Mouse (Mus musculus) testis, adult 2 months (tissue): Measurements from ENCODE around the gene Vat1. TPM values are rescaled to one million over a fixed set of nuclear protein-coding genes. Genes with fewer than 3 reads are reported as not detected.
A peak's percentile ranks its signal among the peaks of the same experiment; 100 is the strongest.

Experiments used
- H3K27ac ChIP-seq: fragments of 200-500 bp; 2 replicates; pipeline ENCODE4 v1.5.1; 2012; ENCODE audit warnings: low read depth, low read length; ENCODE audit not compliant: control insufficient read depth, insufficient read depth
- H3K27me3 ChIP-seq: fragments of 200-500 bp; 2 replicates; pipeline ENCODE4 v1.6.1; 2012; ENCODE audit warnings: mild to moderate bottlenecking, low read length, moderate library complexity; ENCODE audit not compliant: control insufficient read depth, insufficient read depth
- H3K36me3 ChIP-seq: fragments of 200-500 bp; 2 replicates; pipeline ENCODE4 v1.6.1; 2012; ENCODE audit warnings: mild to moderate bottlenecking, low read length; ENCODE audit not compliant: control insufficient read depth, insufficient read depth
- H3K4me1 ChIP-seq: fragments of 200-500 bp; 2 replicates; pipeline ENCODE4 v1.6.1; 2012; ENCODE audit warnings: low read length; ENCODE audit not compliant: control insufficient read depth, insufficient read depth
- H3K4me3 ChIP-seq: fragments of 200-500 bp; 2 replicates; pipeline ENCODE4 v1.5.1; 2012; ENCODE audit warnings: low read depth, mild to moderate bottlenecking, low read length, moderate library complexity, mixed read lengths; ENCODE audit not compliant: control insufficient read depth
- CTCF ChIP-seq: fragments of 200-500 bp; IDR thresholded peaks from 2 replicates; pipeline ENCODE4 v1.5.1; 2012; ENCODE audit warnings: low read depth, mild to moderate bottlenecking, inconsistent platforms, low read length, moderate library complexity; ENCODE audit not compliant: control insufficient read depth, insufficient read depth, insufficient replicate concordance
- POLR2A ChIP-seq: fragments of 200-500 bp; IDR thresholded peaks from 2 replicates; pipeline ENCODE4 v1.6.1; 2012; ENCODE audit warnings: low read depth, mild to moderate bottlenecking, inconsistent platforms, low read length, moderate library complexity; ENCODE audit not compliant: control insufficient read depth
- polyA plus RNA-seq: library from polyadenylated mRNA; depleted of rRNA; stranded (reverse); fragments of >200 nt; gene quantifications from 2 replicates; pipeline ENCODE4 v1.2.3, GENCODE M21; 2012

The Vat1 gene
- polyA plus RNA-seq, 1 experiment = 43.3 TPM

DNA sequence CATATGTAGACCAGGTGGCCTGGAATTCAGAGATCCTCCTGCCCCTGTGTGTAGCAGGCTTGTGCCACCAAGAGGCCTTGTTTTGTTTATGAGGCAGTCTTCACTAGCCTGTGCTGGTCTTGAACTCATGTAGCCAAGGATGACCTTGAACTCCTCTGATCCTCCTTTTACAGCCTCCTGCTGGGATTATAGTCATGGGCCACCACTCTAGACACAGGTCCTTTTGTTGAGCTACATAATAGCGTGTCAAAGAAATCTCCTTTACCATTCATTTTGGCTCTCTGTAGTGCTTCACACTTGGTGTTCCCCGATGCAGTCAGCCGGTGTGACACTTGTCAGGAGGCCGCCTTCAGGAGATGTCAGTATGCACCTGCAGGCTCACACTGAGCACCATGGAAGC lies 29.1 kb downstream of the Vat1 start:
- H3K36me3 ChIP-seq = peaks cover 2% of the 10 kb centered on the region
- no peak overlapping the region for H3K27ac ChIP-seq
- TF ChIP-seq POLR2A (no peak), CTCF (no peak)
- no peaks in the 10 kb centered on the region for H3K27me3 ChIP-seq
- H3K4me1 ChIP-seq = no peaks in the 10 kb centered on the region; the same call in 1 of the 2 replicates
- H3K4me3 ChIP-seq = no peak overlapping the region

DNA sequence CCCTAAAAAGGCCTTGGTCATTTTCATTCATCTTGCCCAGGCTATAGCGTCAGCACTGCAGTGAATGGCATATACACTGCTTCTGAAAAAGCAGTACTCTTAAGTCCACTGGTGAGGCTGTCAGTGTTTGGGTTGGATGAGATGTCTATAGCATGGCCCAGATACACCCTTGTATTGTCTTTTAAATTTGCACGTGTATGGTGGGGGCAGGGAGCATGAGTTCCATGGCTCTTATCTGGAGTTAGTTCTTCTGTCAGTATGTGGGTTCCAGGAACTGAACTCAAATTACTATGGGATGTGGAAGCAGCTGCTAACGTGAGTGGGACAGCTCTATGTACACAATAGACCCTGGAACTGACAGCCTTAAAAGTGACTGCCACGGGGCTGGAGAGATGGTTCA lies 30.2 kb downstream of the Vat1 start:
- Histone ChIP-seq H3K27me3 (no peaks in the 10 kb centered on the region), H3K4me3 (no peak overlapping the region), H3K4me1 (no peaks in the 10 kb centered on the region), H3K27ac (no peak overlapping the region), H3K36me3 (peaks cover 2% of the 10 kb centered on the region)
- no peak for TF ChIP-seq POLR2A
- no peak for TF ChIP-seq CTCF

DNA sequence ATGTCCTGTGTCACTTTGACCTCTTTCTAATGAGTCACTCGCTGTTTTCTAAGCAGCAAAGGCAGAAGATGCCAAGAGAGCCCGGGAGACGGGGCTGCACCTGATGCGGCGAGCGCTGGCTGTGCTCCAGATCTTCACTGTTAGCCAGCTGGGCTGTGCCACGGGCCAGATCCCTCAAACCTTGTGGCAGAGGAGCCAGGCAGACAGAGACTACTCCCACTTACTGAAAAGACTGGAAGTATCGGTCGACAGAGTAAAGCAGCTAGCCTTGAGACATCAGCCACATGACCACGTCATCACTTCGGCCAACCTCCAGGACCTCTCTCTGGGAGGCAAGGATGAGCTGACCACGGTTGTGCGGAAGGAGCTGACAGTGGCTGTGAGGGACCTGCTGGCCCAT lies 32.6 kb downstream of the Vat1 start:
- H3K27ac ChIP-seq = no peak overlapping the region
- H3K4me1 ChIP-seq = no peaks in the 10 kb centered on the region
- no peak for TF ChIP-seq CTCF
- no peak for TF ChIP-seq POLR2A
- no peaks in the 10 kb centered on the region for H3K27me3 ChIP-seq
- H3K4me3 ChIP-seq = no peak overlapping the region
- peaks cover 2% of the 10 kb centered on the region for H3K36me3 ChIP-seq

DNA sequence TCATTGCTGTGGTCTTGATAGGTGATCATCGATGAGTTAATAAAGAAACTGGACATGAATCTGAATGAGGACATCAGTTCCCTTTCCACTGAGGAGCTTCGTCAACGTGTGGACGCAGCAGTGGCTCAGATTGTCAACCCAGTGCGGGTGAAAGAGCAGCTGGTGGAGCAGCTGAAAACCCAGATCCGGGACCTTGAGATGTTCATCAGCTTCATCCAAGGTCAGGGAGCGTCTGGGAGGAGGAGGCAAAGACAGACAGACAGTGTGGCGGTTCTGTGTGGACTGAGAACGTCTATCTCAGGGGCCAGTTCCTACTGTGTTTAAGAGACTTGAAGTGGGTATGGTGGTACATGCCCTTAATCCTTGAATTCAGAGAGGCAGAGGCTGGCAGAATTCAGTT lies 34.7 kb downstream of the Vat1 start:
- no peak overlapping the region for H3K4me3 ChIP-seq
- no peak overlapping the region; the same call in 1 of the 2 replicates for H3K27ac ChIP-seq
- no peaks in the 10 kb centered on the region for H3K27me3 ChIP-seq
- no peaks in the 10 kb centered on the region; the same call in 1 of the 2 replicates for H3K4me1 ChIP-seq
- peaks cover 2% of the 10 kb centered on the region for H3K36me3 ChIP-seq
- TF ChIP-seq CTCF (no peak), POLR2A (no peak)

DNA sequence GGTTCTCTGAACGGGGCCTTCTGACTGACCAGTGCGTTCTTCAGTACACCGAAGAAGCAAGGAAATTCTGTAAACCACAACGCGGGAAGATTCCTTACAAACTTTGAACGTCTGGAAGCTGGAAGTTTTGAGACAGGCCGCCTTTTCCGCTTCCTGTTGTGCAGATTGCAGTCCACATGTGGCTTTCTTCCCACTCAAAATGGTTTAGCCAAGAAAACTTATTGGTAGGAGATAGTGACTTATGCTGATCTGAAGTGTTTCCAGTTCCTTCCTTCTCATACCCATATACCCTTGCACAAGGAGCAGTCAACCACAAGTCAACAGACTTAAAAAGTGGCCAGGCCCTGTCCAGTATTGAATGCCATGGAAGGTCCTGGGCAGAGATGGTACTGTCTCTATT lies 39.9 kb downstream of the Vat1 start:
- TF ChIP-seq CTCF = no peak
- H3K4me3 ChIP-seq = peak overlapping the region; percentile 97; the same call in 1 of the 2 replicates

DNA sequence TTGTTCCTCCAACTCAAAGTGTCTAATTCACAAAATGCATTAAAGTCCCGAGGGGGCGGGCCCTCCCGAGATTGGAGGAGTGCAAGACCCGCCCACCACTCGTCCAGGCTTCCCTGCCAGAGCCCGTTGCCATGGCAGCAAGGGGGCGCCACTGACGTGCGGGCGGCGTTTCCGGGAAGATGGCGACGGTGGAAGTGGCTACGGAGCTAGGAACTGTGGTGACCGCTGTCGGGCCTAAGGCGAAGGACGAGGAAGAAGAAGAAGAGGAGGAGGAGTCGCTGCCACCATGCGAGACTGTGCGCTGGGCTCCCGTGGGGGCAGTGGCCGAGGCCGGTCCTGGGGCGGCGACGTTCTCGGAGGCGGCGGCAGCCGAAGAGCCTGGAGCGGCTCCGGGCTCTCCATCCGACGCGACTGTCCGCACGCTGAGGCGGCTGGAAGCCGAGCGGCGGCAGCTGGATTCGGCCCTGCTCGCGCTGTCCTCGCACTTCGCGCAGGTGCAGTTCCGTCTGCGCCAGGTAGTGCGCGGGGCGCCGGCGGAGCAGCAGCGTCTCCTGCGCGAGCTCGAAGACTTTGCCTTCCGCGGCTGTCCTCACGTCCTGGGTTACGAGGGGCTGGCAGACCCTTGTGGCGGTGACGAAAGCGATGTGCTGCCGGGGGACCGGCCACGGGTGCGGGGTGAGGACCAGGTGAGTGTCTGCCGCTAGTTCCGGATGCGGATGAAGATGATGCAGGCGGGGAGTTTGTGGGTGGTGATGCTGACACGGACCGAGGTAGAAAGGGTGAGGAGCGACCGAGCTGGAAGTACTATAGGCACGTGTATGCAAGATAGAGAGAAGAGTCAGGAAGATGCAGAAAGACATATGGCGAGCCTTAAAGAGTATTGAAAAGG lies 40.9 kb downstream of the Vat1 start, which contains the start of the genes Rundc1 and Ptges3l:
Rundc1 (plus strand) TSS at position 161 of the 889 bp plus-strand sequence.
Ptges3l (minus strand) TSS at position 409 of the 889 bp plus-strand sequence.
- Histone ChIP-seq H3K36me3 (no peaks in the 10 kb centered on the region), H3K4me1 (peaks cover 3% of the 10 kb centered on the region), H3K27me3 (no peaks in the 10 kb centered on the region), H3K4me3 (peak within 1 kb of the TSS; percentile 97), H3K27ac (peak within 1 kb of the TSS; percentile 97)
- TF ChIP-seq POLR2A (peak; percentile 84), CTCF (peak; percentile 13; the same call in 1 of the 2 replicates)

More for the DNA sequence above, 39.9 kb downstream of the Vat1 start:
- H3K36me3 ChIP-seq = no peaks in the 10 kb centered on the region
- no peaks in the 10 kb centered on the region for H3K27me3 ChIP-seq
- peaks cover 3% of the 10 kb centered on the region for H3K4me1 ChIP-seq
- H3K27ac ChIP-seq = no peak overlapping the region

DNA sequence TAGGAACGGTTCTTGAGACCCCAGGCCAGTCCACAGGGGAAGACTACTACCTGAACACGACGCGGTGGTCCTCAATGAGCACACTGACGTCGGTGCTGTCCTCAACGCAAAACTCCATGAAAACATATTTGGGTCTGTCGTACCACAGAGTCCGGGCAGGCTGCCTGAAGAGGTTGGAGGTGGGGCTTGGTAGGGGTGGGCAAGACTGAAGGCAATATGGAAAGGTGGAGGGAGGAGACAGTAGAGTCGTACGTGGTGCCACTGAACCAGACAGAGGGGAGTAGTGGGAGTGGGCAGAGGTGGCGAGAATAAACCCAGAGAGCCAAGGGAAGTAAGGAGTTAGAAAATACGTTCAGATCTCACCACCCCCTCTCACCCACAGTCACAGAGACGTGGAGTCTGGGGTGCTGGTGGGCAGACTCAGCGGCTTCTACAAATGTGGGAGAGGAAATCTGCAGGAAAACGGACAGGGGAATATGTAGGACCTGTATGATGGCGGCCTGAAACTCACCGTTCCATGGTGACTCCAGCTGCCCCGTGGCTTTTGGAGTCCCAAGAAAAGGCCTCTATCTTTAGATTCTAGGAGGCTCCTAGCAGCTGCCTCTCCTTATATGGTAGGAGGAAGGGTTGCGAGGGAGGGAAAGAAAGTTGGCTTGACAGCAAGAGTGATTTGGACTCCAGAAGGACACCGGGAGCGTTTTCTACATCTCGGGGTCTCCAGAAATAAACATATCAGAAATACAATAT lies 41.8 kb downstream of the Vat1 start, which contains the start of gene Gm27029:
Gm27029 (minus strand) TSS at position 692 of the 747 bp plus-strand sequence.
- Histone ChIP-seq H3K27ac (peak within 1 kb of the TSS; percentile 97), H3K27me3 (no peaks in the 10 kb centered on the region), H3K36me3 (no peaks in the 10 kb centered on the region), H3K4me1 (peaks cover 3% of the 10 kb centered on the region), H3K4me3 (peak within 1 kb of the TSS; percentile 97)
- no peak for TF ChIP-seq CTCF
- no peak for TF ChIP-seq POLR2A
